Mouse (Mus musculus) central nervous system, embryonic 14 days (tissue): ENCODE results near the gene Rexo5. TPM values are rescaled to one million over a fixed set of nuclear protein-coding genes. Genes with fewer than 3 reads are reported as not detected.

ENCODE experiments used
- polyA plus RNA-seq: library from polyadenylated mRNA; depleted of rRNA; stranded (reverse); fragments of >200 nt; gene quantifications from 2 replicates; pipeline ENCODE4 v1.2.3, GENCODE M21; 2012; rRNA removed

The Rexo5 gene
- 26.2 and 28.3 TPM in 2 replicates for polyA plus RNA-seq

GRCm38 (mm10) chr7:119793586-119794250, at the start of gene Rexo5, which contains the start of gene Eri2:
TSS of gene Rexo5 (plus strand) at chr7:119794006.
TSS of gene Eri2 (minus strand) at chr7:119794058.

GRCm38 (mm10) chr7:119760527-119760951, 33.3 kb upstream of the Rexo5 start, which contains the start of gene Acsm3:
TSS of gene Acsm3 (plus strand) at chr7:119760923.

DNA sequence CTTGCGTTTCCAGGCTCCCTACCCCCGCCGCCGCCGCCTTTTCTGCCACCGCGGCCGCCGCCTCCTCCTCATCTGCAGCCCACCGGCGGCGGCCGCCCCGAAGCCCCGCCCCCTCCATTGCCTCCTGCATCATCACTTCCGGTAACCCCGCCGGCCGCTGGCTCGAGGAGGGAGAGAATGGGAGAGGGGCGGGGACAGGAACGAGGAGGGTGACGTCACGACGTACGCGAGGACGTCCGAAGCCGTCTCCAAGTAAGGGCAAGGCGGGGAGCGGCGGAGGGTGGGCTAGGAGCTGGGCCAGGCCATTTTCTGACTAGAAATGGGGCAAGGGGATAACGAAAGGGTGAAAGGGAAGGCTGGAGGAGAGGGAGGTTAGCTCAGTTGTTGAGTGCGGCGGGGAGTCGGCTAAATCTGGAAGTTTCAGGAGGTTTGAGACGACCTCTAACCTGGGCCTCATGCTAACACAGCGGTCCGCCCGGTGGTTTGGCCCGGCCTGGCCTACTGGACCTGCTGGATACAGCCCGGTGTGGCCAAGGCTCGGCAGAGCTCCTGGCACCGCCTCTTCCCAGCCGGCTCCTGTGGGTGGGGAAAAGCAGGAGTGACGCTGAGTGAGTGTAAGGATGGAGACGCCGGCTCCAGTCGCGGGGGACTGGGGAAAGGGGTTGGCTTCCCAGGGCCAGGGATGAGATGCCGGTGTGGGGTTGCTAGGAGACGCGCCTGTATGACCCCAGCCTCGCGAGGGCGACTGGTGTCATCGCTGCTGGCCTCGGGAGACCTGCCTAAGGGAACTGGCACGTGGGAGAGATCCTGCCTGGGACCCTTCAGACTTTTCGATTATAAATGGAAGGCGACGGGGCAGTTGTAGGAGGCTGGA, 102.1 kb downstream of the Rexo5 start, which contains the start of the genes Lyrm1 and Dcun1d3:
TSS of gene Lyrm1 (plus strand) at position 223 of the 874 bp plus-strand sequence.
TSS of gene Dcun1d3 (minus strand) at position 660 of the 874 bp plus-strand sequence.

Other genes starting within 250 kb of the Rexo5 start
- not detected in 2 replicates for gene Acsm2, start 239.7 kb upstream of the Rexo5 start, polyA plus RNA-seq
- 0.09 TPM in 1 of 2 replicates, not detected in the other for gene Acsm1, start 187.0 kb upstream of the Rexo5 start, polyA plus RNA-seq
- gene Acsm4, start 104.0 kb upstream of the Rexo5 start, polyA plus RNA-seq: 0.49 TPM in 1 of 2 replicates, not detected in the other
- gene Thumpd1, start 73.2 kb upstream of the Rexo5 start, polyA plus RNA-seq: 49.1 and 50.4 TPM in 2 replicates
- gene Acsm3, start 33.1 kb upstream of the Rexo5 start, polyA plus RNA-seq: 1.1 TPM in 1 of 2 replicates, not detected in the other
- 11.3 and 12.4 TPM in 2 replicates for gene Eri2, start 52 bp downstream of the Rexo5 start, polyA plus RNA-seq
- gene Lyrm1, start 101.9 kb downstream of the Rexo5 start, polyA plus RNA-seq: 9.8 and 10.6 TPM in 2 replicates
- gene Dcun1d3, start 102.3 kb downstream of the Rexo5 start, polyA plus RNA-seq: 8.9 and 9.3 TPM in 2 replicates